Mouse (Mus musculus) mouse embryonic stem cell (cell line): ENCODE data around the gene Cyp3a11.
"Not testable (repeated sequence)": the region's sequence is repeated elsewhere in the genome, so short reads cannot be mapped to it uniquely, and the experiment has no call there.

ENCODE experiments used
- in situ Hi-C, 2 experiments: fragments of 300-500 bp; cut with MboI; formaldehyde crosslinking; loops; 1 replicate in 1 of 2; 3 replicates in 1 of 2; pipeline ENCODE4 v1.14.3; 2019 to 2020; ENCODE audit warnings: low sequenced_read_pairs in 2 of 2, low pct_unique_long_range_greater_than_20kb in 1 of 2, mixed read lengths in 1 of 2; ENCODE audit not compliant: unreplicated experiment in 1 of 2

Gene Cyp3a11

GRCm38 (mm10) chr5:145879688-145880087 lies at the start of gene Cyp3a11:
Gene Cyp3a11, minus strand, starts transcription at chr5:145879964.
- in situ Hi-C loops, result no loop called here

- in situ Hi-C loops, result no loop called here
These were observed 33.1 kb upstream of the Cyp3a11 start for GRCm38 (mm10) chr5:145912912-145913311.

GRCm38 (mm10) chr5:145911781-145912180 lies 32.0 kb upstream of the Cyp3a11 start:
- in situ Hi-C loops, result no loop called here

GRCm38 (mm10) chr5:145906937-145907336 lies 27.2 kb upstream of the Cyp3a11 start:
- in situ Hi-C loops, result not testable (repeated sequence)

- in situ Hi-C loops, result no loop called here
These were observed 24.8 kb upstream of the Cyp3a11 start for GRCm38 (mm10) chr5:145904535-145904934.

GRCm38 (mm10) chr5:145903349-145903748 lies 23.6 kb upstream of the Cyp3a11 start:
- in situ Hi-C loops, result no loop called here

- in situ Hi-C loops, result no loop called here
These were observed 20.7 kb upstream of the Cyp3a11 start for GRCm38 (mm10) chr5:145900436-145900990.

GRCm38 (mm10) chr5:145897271-145897670 lies 17.5 kb upstream of the Cyp3a11 start:
- in situ Hi-C loops, result no loop called here

- in situ Hi-C loops, result no loop called here
These were observed 1.4 kb upstream of the Cyp3a11 start for GRCm38 (mm10) chr5:145881207-145881606.

GRCm38 (mm10) chr5:145867433-145867832 lies 12.3 kb downstream of the Cyp3a11 start:
- in situ Hi-C loops, result not testable (repeated sequence)

GRCm38 (mm10) chr5:145805796-145806195 lies 74.0 kb downstream of the Cyp3a11 start, which contains the start of gene Cyp3a44:
Gene Cyp3a44, minus strand, starts transcription at chr5:145805874.
- in situ Hi-C loops, result not testable (repeated sequence)
